Mouse (Mus musculus): Measurements from ENCODE around the gene Tmcc3.

The Tmcc3 gene

GRCm38 (mm10) chr10:94332358-94333137 lies 20.8 kb downstream of the Tmcc3 start:
- no peak for DNase-seq (ENCODE audit: low spot score)

- DNase-seq (ENCODE audit: low spot score): no peak
Observed at GRCm38 (mm10) chr10:94333328-94333727, 21.6 kb downstream of the Tmcc3 start.

GRCm38 (mm10) chr10:94335047-94335446 lies 23.3 kb downstream of the Tmcc3 start:
- DNase-seq (ENCODE audit: low spot score): no peak

GRCm38 (mm10) chr10:94336071-94336470 lies 24.3 kb downstream of the Tmcc3 start:
- DNase-seq (ENCODE audit: low spot score): no peak

- no peak for DNase-seq (ENCODE audit: low spot score)
Observed at GRCm38 (mm10) chr10:94341501-94341900, 29.8 kb downstream of the Tmcc3 start.

- no peak for DNase-seq (ENCODE audit: low spot score)
Observed at GRCm38 (mm10) chr10:94342256-94342655, 30.5 kb downstream of the Tmcc3 start.

GRCm38 (mm10) chr10:94343581-94343980 lies 31.8 kb downstream of the Tmcc3 start:
- no peak for DNase-seq (ENCODE audit: low spot score)

GRCm38 (mm10) chr10:94344631-94345417 lies 33.1 kb downstream of the Tmcc3 start:
- DNase-seq (ENCODE audit: low spot score): no peak

GRCm38 (mm10) chr10:94345509-94346252 lies 33.9 kb downstream of the Tmcc3 start:
- no peak for DNase-seq (ENCODE audit: low spot score)

- DNase-seq (ENCODE audit: low spot score): no peak
Observed at GRCm38 (mm10) chr10:94346596-94346995, 34.8 kb downstream of the Tmcc3 start.

- no peak for DNase-seq (ENCODE audit: low spot score)
Observed at GRCm38 (mm10) chr10:94347296-94347695, 35.5 kb downstream of the Tmcc3 start.

- no peak for DNase-seq (ENCODE audit: low spot score)
Observed at GRCm38 (mm10) chr10:94347959-94348358, 36.2 kb downstream of the Tmcc3 start.

GRCm38 (mm10) chr10:94350207-94350606 lies 38.5 kb downstream of the Tmcc3 start:
- no peak for DNase-seq (ENCODE audit: low spot score)

- DNase-seq (ENCODE audit: low spot score): no peak
Observed at GRCm38 (mm10) chr10:94350896-94351661, 39.3 kb downstream of the Tmcc3 start.

- no peak for DNase-seq (ENCODE audit: low spot score)
Observed at GRCm38 (mm10) chr10:94352172-94352876, 40.6 kb downstream of the Tmcc3 start.

- DNase-seq (ENCODE audit: low spot score): no peak
Observed at GRCm38 (mm10) chr10:94352877-94353853, 41.4 kb downstream of the Tmcc3 start.

- no peak for DNase-seq (ENCODE audit: low spot score)
Observed at GRCm38 (mm10) chr10:94354005-94354404, 42.3 kb downstream of the Tmcc3 start.

- no peak for DNase-seq (ENCODE audit: low spot score)
Observed at GRCm38 (mm10) chr10:94354427-94354826, 42.7 kb downstream of the Tmcc3 start.

- DNase-seq (ENCODE audit: low spot score): no peak
Observed at GRCm38 (mm10) chr10:94356504-94357169, 44.9 kb downstream of the Tmcc3 start.
